Mouse (Mus musculus) megakaryocyte-erythroid progenitor cell, adult 5-6 weeks (primary cell): ENCODE measurements around the gene Vps36. TPM values are rescaled to one million over a fixed set of nuclear protein-coding genes. Genes with fewer than 3 reads are reported as not detected.

Source experiments
- ATAC-seq: replicated peaks from 2 replicates; pipeline ENCODE4 v1.8.0; 2016; ENCODE audit warnings: mild to moderate bottlenecking, inconsistent platforms; ENCODE audit not compliant: severe bottlenecking, poor library complexity, low FRiP score, low TSS enrichment
- total RNA-seq, 2 experiments: library from RNA; stranded (forward) in 1 of 2; stranded (reverse) in 1 of 2; fragments of 200-1000, 215-1000 nt in 1 of 2; fragments of >200 nt in 1 of 2; fragmentation: Nextera tagmentation in 1 of 2; gene quantifications; 2 replicates each; pipeline ENCODE4 v1.2.3; 2014 to 2017

Gene Vps36
- total RNA-seq, 2 experiments from 2014 or later, result 30.4 to 30.9 TPM

GRCm38 (mm10) chr8:22199481-22199880, 6.9 kb downstream of the Vps36 start:
- ATAC-seq, result no peak

- ATAC-seq, result no peak
These were observed 14.9 kb downstream of the Vps36 start for GRCm38 (mm10) chr8:22207535-22207934.

DNA sequence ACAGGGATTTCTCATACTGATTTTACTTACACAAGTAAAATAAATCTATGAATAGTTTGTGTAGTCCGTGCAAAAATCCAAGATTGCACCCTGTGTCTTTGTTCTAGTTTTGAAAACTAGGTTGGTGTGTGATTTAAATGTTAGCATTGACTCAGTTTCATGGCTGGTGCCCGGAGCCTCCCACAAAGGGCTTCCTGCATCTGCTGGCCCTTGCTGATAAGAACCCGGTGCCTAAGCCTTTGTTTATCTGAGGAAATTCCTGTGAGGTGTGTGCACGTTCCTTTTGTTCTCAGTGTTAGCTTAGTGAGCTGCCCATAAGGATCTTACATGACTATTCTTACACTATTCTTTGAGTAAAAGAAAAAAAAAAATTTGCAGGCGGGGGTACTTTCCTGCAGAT, 16.4 kb downstream of the Vps36 start:
- ATAC-seq, result peak; percentile 96

DNA sequence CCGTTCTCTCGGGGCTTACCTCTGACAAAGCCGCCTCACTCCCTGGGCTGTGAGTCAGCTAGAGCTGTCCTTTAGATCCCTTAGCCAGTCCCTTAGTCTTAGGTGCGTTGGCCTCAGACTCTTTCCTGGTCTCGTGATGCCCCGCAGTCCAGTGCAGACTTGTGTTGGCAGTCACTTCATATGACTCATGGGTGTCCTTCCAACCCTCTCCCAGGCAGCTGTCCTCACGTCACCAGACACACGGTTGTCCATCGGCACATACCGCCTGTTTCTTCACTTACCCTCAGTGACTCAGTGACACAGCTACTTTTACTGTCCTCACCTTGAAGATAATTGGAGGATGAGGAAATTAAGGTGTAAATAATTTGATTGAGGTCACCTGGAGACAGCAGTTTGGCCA, 22.2 kb downstream of the Vps36 start:
- no peak for ATAC-seq

- ATAC-seq, result no peak
These were observed 33.8 kb downstream of the Vps36 start for GRCm38 (mm10) chr8:22226361-22226760.

DNA sequence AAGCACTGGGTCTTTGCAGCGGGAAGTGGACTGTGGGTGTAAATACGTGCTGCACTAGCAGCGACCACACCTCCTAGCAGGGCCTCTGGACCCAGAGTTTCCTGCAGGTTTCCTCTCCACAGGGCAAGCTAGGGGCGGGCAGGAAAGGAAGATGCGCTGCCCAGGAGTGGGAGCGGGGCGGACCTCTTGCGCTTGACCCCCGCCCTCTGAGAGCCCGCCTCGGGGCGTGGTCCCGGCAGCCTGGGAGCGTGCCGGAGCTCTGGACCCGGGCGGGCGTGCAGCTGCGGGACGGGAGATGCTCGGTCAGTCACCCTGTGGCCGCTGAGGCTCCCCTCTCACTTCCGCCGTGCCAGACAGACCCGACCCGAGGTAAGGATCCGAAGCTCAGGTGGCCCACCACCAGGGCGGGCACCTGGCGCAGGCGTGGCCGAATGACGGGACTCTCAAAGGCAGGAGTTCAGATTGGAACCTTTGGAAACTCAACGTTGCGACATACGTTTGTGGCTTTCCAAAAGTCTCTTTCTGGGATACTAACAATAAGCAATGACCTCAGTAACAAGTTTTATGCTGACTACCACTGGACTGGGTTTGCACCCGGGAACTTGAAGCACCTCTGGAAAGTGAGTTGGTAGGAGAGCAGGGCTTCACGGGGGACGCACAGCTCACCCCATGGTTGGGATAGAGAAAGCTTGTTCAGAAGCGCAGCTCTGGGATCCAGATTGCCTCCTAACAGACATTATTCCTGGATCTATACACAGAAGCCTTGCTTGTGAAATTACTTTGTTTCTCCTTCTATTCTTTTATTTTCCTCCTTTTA, 34.7 kb downstream of the Vps36 start, which contains the start of gene Thsd1:
Thsd1 (plus strand) TSS at position 253 of the 817 bp plus-strand sequence.
- ATAC-seq, result peak; percentile 90

GRCm38 (mm10) chr8:22228621-22229020, 36.0 kb downstream of the Vps36 start:
- ATAC-seq, result no peak

DNA sequence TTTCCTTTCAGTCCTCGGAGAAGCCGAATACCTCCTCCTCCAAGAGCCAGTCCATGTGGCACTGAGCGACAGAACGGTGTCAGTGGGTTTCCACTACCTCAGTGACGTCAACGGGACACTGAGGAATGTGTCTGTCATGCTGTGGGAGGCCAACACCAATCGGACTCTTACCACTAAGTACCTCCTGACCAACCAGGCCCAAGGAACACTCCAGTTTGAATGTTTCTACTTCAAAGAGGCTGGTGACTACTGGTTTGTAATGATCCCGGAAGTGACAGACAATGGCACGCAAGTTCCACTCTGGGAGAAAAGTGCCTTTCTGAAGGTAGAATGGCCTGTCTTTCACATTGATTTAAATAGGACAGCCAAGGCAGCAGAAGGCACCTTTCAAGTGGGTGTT, 50.4 kb downstream of the Vps36 start:
- no peak for ATAC-seq

DNA sequence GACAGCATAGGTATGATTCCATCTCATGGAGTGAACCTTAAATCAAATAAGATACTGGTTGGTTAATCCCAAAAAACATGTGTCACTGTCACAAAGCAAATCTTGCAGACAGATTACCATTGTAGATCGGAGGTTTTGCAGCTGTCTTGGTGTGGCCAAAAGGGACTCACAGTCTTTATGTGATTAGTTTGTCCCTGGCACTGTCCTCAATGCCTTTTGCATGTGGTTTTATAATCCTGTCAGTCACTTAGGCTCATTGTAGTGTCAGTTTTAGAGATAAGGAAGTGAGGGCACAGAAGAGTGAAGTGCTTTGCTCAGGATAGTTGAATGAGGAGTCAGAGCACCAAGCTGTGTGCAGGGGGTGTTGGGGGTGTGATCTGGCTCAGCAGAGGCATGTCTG, 53.1 kb downstream of the Vps36 start:
- ATAC-seq, result no peak

GRCm38 (mm10) chr8:22247956-22248355, 55.3 kb downstream of the Vps36 start:
- no peak for ATAC-seq

GRCm38 (mm10) chr8:22249080-22249479, 56.5 kb downstream of the Vps36 start:
- no peak for ATAC-seq

DNA sequence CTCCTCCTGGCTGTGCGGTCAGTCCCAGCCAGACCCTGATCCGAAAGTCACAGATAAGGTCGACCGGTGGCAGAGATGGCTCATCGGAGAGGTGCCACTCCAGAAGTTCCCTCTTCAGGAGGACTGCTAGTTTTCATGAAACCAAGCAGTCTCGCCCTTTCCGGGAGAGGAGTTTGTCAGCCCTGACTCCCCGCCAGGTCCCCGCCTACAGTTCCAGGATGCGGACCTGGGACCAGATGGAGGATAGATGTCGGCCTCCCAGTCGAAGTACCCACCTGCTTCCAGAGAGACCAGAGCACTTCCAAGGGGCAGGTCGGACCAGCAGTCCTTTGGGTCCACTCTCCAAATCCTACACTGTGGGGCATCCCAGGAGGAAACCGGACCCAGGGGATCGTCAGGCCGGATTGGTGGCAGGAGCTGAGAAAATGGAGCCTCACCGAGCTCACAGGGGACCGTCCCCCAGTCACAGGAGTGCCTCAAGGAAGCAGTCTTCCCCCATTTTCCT, 66.4 kb downstream of the Vps36 start:
- ATAC-seq, result no peak

GRCm38 (mm10) chr8:22259531-22259930, 66.9 kb downstream of the Vps36 start:
- ATAC-seq, result no peak

DNA sequence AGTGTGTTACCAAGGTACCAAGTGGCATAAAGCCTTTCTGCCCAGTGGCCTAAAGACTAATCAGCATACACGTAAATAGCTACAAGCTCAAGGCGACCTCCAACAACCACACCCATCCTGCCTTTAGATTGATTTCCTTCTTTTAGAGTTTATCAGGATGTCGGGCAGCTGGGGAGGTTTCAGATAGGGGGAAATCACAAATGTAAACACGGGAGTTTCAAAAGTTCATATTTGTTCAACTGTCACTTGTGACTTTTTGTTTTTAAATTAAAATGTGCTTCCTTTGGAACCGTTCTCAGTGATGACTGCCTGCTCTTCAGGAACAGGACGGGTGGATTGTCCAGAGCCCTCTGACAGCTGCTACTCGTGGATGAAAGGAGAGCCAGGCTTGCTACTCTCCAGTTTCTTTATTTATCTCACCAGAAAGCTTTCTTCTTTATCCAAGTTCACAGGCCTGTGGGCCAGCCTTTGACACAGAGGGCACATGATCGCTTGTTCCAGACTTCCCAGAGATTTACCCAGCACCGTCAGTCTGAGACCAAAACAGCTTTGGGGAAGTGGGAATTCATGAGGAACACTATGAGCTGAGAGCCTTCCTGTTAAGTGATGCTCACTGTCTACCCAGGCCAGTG, 67.6 kb downstream of the Vps36 start:
- no peak for ATAC-seq

- no peak for ATAC-seq
These were observed 69.7 kb downstream of the Vps36 start for GRCm38 (mm10) chr8:22262267-22262666.

- ATAC-seq, result no peak
These were observed 71.7 kb downstream of the Vps36 start for GRCm38 (mm10) chr8:22264292-22264691.

DNA sequence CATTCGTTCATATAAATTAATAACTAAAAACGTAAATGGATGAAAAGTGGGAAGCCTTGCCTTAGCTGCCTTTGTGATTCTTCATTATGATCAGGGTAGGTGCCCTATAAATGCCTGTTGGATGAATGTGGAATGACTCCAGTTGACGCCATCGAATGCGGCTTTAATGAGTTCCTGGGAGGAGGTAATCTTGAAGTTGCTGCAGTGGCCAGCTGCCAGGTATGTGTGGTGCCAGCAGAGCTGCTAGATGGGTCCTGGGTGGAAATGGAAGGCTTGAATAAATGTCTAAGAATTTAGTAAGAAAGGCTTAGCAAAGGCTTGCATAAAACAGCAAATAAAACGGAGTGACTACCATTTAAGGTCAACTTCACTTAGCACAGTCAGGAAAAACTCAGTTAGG, 72.2 kb downstream of the Vps36 start:
- no peak for ATAC-seq

DNA sequence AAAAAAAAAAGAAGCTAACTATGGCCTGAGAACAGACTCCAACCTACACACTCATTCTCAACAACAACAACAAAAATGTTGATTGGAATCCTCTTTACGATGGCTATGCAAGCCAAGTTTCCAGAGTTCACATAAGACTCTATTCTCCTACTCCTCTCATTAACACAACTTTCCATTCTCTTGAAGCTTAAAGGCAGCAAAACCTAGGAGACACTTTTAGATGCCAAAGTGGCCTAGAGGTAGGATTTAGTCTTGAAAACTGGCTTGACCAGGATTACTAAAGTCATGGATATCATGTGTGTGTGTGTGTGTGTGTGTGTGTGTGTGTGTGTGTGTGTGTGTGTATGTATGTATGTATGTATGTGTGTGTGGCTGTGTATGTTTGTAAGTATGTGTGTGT, 72.6 kb downstream of the Vps36 start:
- ATAC-seq, result no peak

DNA sequence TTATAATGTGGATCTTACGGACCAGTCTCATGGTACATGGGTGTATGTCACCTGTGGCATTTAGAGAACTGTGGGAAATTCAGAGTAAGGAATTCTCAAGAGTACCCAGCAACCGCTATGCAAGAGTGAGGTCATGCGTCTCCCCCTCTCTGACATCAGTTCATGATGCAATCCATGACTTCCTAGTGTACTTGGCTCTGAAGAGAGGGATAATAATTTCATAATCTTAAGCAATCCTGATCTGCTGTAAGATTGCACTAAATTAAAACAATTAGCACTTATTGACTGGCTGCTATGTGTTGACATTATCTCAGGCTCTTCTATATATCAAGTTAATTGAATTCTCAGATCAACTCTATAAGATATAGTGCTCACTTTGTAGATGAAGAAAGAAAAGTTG, 74.2 kb downstream of the Vps36 start:
- no peak for ATAC-seq
